Mouse (Mus musculus) CH12.LX (cell line): ENCODE measurements around the gene AU021092. TPM values are rescaled to one million over a fixed set of nuclear protein-coding genes. Genes with fewer than 3 reads are reported as not detected.
"Not testable (repeated sequence)": the region's sequence is repeated elsewhere in the genome, so short reads cannot be mapped to it uniquely, and the experiment has no call there.

ENCODE experiments used
- DNase-seq: peaks from one replicate; pipeline ENCODE4 v3.0.0-alpha.2; 2013; ENCODE audit errors: extremely low read depth
- H3K27ac ChIP-seq: 2 replicates; pipeline ENCODE4 v1.5.1; 2012; ENCODE audit warnings: low read depth, mild to moderate bottlenecking, control low read depth, moderate library complexity; ENCODE audit not compliant: insufficient read depth
- H3K27me3 ChIP-seq: replicated peaks from 2 replicates; pipeline ENCODE3; 2012; ENCODE audit warnings: inconsistent platforms
- H3K36me3 ChIP-seq, 2 experiments: replicated peaks in 1 of 2; 2 replicates each; pipeline versions ENCODE3 to v1.6.1; 2012; ENCODE audit warnings: inconsistent platforms in 1 of 2, low read length in 1 of 2, mild to moderate bottlenecking in 1 of 2, mixed read lengths in 1 of 2, moderate library complexity in 1 of 2; ENCODE audit not compliant: control insufficient read depth in 1 of 2, insufficient read depth in 1 of 2
- H3K4me1 ChIP-seq, 2 experiments: 2 replicates each; pipeline ENCODE4 v1.6.1; 2012; ENCODE audit warnings: inconsistent platforms in 1 of 2, moderate library complexity in 1 of 2; ENCODE audit not compliant: insufficient read depth in 2 of 2, control insufficient read depth in 1 of 2
- H3K4me2 ChIP-seq: 2 replicates; pipeline ENCODE4 v1.6.1; 2012; ENCODE audit warnings: low read depth, mild to moderate bottlenecking, control low read depth; ENCODE audit not compliant: poor library complexity, insufficient read depth, severe bottlenecking
- H3K4me3 ChIP-seq, 3 experiments: fragments of 150-350 bp in 1 of 3; sonication (generic) in 1 of 3; replicated peaks in 1 of 3; 2 replicates each; pipeline versions ENCODE3 to v1.5.1; 2011 to 2012; ENCODE audit warnings: low read depth in 2 of 3, low read length in 2 of 3, mild to moderate bottlenecking in 2 of 3, moderate library complexity in 2 of 3, control low read depth in 1 of 3, improper control_type of control experiment in 1 of 3, inconsistent platforms in 1 of 3, mixed read lengths in 1 of 3; ENCODE audit not compliant: poor library complexity in 1 of 3
- H3K79me2 ChIP-seq: replicated peaks from 2 replicates; pipeline ENCODE4 v1.6.1; 2012; ENCODE audit warnings: mild to moderate bottlenecking, moderate library complexity; ENCODE audit not compliant: control insufficient read depth, poor library complexity, insufficient read depth, severe bottlenecking; ENCODE audit errors: extremely low read depth
- H3K9ac ChIP-seq: 2 replicates; pipeline ENCODE4 v1.6.1; 2012; ENCODE audit warnings: low read depth, mild to moderate bottlenecking, control low read depth, moderate library complexity; ENCODE audit not compliant: insufficient read depth
- H3K9me3 ChIP-seq: replicated peaks from 2 replicates; pipeline ENCODE3; 2012; ENCODE audit warnings: low read length, inconsistent platforms, mixed read lengths
- BHLHE40 ChIP-seq: IDR thresholded peaks from 2 replicates; pipeline ENCODE4 v1.6.1; 2011; ENCODE audit warnings: mild to moderate bottlenecking, low read depth, low read length, improper control_type of control experiment
- CHD2 ChIP-seq: IDR thresholded peaks from 2 replicates; pipeline ENCODE4 v1.6.1; 2011; ENCODE audit warnings: low read length, improper control_type of control experiment
- CTCF ChIP-seq, 2 experiments: IDR thresholded peaks in 1 of 2; conservative IDR thresholded peaks in 1 of 2; 2 replicates each; pipeline ENCODE4 v1.5.1; 2011 to 2012; ENCODE audit warnings: low read depth in 2 of 2, low read length in 2 of 2, improper control_type of control experiment in 1 of 2, inconsistent platforms in 1 of 2, mild to moderate bottlenecking in 1 of 2, moderate library complexity in 1 of 2
- E2F4 ChIP-seq: IDR thresholded peaks from 2 replicates; pipeline ENCODE4 v1.6.1; 2011; ENCODE audit warnings: low read depth, low read length, improper control_type of control experiment; ENCODE audit not compliant: insufficient replicate concordance
- ELF1 ChIP-seq: IDR thresholded peaks from 2 replicates; pipeline ENCODE4 v1.6.1; 2014; ENCODE audit warnings: low read depth, mild to moderate bottlenecking, inconsistent platforms, low read length, improper control_type of control experiment
- EP300 ChIP-seq: IDR thresholded peaks from 2 replicates; pipeline ENCODE4 v1.6.1; 2011; ENCODE audit warnings: low read length, improper control_type of control experiment
- HCFC1 ChIP-seq: IDR thresholded peaks from 2 replicates; pipeline ENCODE4 v1.6.1; 2012; ENCODE audit warnings: low read depth, mild to moderate bottlenecking, inconsistent platforms, low read length, improper control_type of control experiment
- JUN ChIP-seq: IDR thresholded peaks from 2 replicates; pipeline ENCODE4 v1.6.1; 2011; ENCODE audit warnings: low read depth, mild to moderate bottlenecking, low read length, improper control_type of control experiment, moderate library complexity; ENCODE audit not compliant: insufficient read depth
- MAX ChIP-seq: IDR thresholded peaks from 2 replicates; pipeline ENCODE4 v1.6.1; 2011; ENCODE audit warnings: low read length, improper control_type of control experiment
- MXI1 ChIP-seq: IDR thresholded peaks from 2 replicates; pipeline ENCODE4 v1.6.1; 2011; ENCODE audit warnings: mild to moderate bottlenecking, low read depth, low read length, improper control_type of control experiment
- NELFE ChIP-seq: IDR thresholded peaks from 2 replicates; pipeline ENCODE4 v1.6.1; 2011; ENCODE audit warnings: low read depth, low read length, improper control_type of control experiment
- PAX5 ChIP-seq: IDR thresholded peaks from 2 replicates; pipeline ENCODE4 v1.6.1; 2012; ENCODE audit warnings: low read length, inconsistent platforms, mixed read lengths
- RAD21 ChIP-seq: IDR thresholded peaks from 2 replicates; pipeline ENCODE4 v1.6.1; 2011; ENCODE audit warnings: low read depth, mild to moderate bottlenecking, low read length, improper control_type of control experiment, moderate library complexity
- RCOR1 ChIP-seq: conservative IDR thresholded peaks from 2 replicates; pipeline ENCODE4 v1.6.1; 2012; ENCODE audit warnings: low read depth, mild to moderate bottlenecking, inconsistent platforms, low read length, improper control_type of control experiment
- SMC3 ChIP-seq: IDR thresholded peaks from 2 replicates; pipeline ENCODE4 v1.6.1; 2011; ENCODE audit warnings: low read depth, low read length, improper control_type of control experiment
- TBP ChIP-seq: conservative IDR thresholded peaks from 2 replicates; pipeline ENCODE4 v1.6.1; 2011; ENCODE audit warnings: low read depth, low read length, improper control_type of control experiment
- UBTF ChIP-seq: IDR thresholded peaks from 2 replicates; pipeline ENCODE4 v1.6.1; 2012; ENCODE audit warnings: low read depth, mild to moderate bottlenecking, inconsistent platforms, low read length, improper control_type of control experiment, moderate library complexity
- ZC3H11A ChIP-seq: IDR thresholded peaks from 2 replicates; pipeline ENCODE4 v1.6.1; 2012; ENCODE audit warnings: low read depth, mild to moderate bottlenecking, inconsistent platforms, low read length, improper control_type of control experiment
- dilution Hi-C: fragments of 300-500 bp; cut with MboI; formaldehyde crosslinking; loops from 2 replicates; pipeline ENCODE4 v1.14.3; 2020; ENCODE audit warnings: low sequenced_read_pairs; ENCODE audit not compliant: extremely low pct_unique_long_range_greater_than_20kb, extremely low pct_ligation_motif_present
- in situ Hi-C: fragments of 300-500 bp; cut with MboI; formaldehyde crosslinking; loops from 3 replicates; pipeline ENCODE4 v1.14.3; 2019; ENCODE audit warnings: low sequenced_read_pairs, low pct_ligation_motif_present, low pct_unique_long_range_greater_than_20kb, mixed read lengths
- polyA plus RNA-seq: library from polyadenylated mRNA; unstranded; fragments of >175 nt; gene quantifications from 2 replicates; pipeline ENCODE4 v1.2.1, GENCODE M21; 2012; ENCODE audit warnings: low read depth; ENCODE audit not compliant: insufficient read length
- total RNA-seq, 2 experiments: library from RNA; depleted of rRNA; stranded (reverse); fragments of 300-350 nt in 1 of 2; fragments of >200 nt in 1 of 2; gene quantifications; 2 replicates each; pipeline ENCODE4 v1.2.3; 2012 to 2014

The AU021092 gene
- total and polyA plus RNA-seq, 3 experiments: not detected

GRCm38 (mm10) chr16:5233418-5234313, 11.6 kb upstream of the AU021092 start, which contains the start of gene Alg1 (continued):
- peak; percentile 93 for TF ChIP-seq ELF1
- TF ChIP-seq MAX: peak; percentile 97
- no peak for TF ChIP-seq RAD21
- peak; percentile 81 for TF ChIP-seq HCFC1
- TF ChIP-seq RCOR1: no peak
- TF ChIP-seq ZC3H11A: no peak
- no peak for TF ChIP-seq PAX5
- TF ChIP-seq E2F4: no peak
- TF ChIP-seq NELFE: peak; percentile 99
- no peak for TF ChIP-seq CTCF (conservative IDR thresholded peaks at IDR 0.05 in 1 of 2, IDR thresholded peaks at IDR 0.05 in 1 of 2; ENCODE audit: low read depth in 2 of 2, low read length in 2 of 2)
- no peak for TF ChIP-seq EP300
- no peak for TF ChIP-seq JUN
- no peak for TF ChIP-seq UBTF
- no peak for TF ChIP-seq CHD2
- peak; percentile 99 for TF ChIP-seq BHLHE40
- TF ChIP-seq MXI1: peak; percentile 98

- dilution Hi-C loops: no loop called here
- Histone ChIP-seq H3K27me3 (peaks cover 4% of the 10 kb centered on the region), H3K27ac (no peak overlapping the region), H3K4me3 (peak overlapping the region in 2 of 3 experiments; percentile 44 to 84), H3K79me2 (peaks cover 15% of the 10 kb centered on the region; the same call in 1 of the 2 replicates), H3K4me1 (peaks cover 6 to 24% of the 10 kb centered on the region in 2 experiments; a peak in 3 of 4 replicates), H3K36me3 (peaks cover 9 to 27% of the 10 kb centered on the region in 2 experiments), H3K9me3 (peaks cover 11% of the 10 kb centered on the region), H3K9ac (no peak overlapping the region; the same call in 1 of the 2 replicates), H3K4me2 (peak overlapping the region; percentile 50)
- no peak for TF ChIP-seq TBP
- no peak for TF ChIP-seq SMC3
- TF ChIP-seq HCFC1: no peak
- TF ChIP-seq ZC3H11A: no peak
- no peak for DNase-seq
- in situ Hi-C loops: no loop called here
These were observed 10.9 kb upstream of the AU021092 start for GRCm38 (mm10) chr16:5232982-5233381.

DNA sequence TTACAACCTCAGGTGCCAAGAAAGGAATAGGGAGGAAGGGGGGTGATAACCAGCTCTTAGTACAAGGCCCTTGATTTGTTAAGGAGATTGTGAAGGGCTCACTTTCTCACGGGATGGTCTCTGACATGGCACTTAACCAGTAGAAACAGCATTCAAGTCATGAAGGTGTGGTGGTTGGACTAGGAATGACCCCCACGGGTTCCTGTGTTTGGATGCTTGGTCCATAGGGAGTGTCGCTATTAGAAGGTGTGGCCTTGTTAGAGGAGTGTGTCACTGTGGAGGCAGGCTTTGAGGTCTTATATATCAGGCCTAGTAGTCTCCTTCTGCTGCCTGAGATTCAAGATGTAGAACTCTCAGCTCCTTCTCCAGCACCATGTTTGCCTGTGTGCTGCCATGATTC, 6.0 kb upstream of the AU021092 start:
- H3K79me2 ChIP-seq, H3K27ac ChIP-seq, H3K9ac ChIP-seq, dilution Hi-C loops, H3K36me3 ChIP-seq, H3K4me3 ChIP-seq, H3K27me3 ChIP-seq, in situ Hi-C loops, DNase-seq, H3K4me1 ChIP-seq, H3K4me2 ChIP-seq: not testable (repeated sequence)
- peaks cover 11% of the 10 kb centered on the region for H3K9me3 ChIP-seq

DNA sequence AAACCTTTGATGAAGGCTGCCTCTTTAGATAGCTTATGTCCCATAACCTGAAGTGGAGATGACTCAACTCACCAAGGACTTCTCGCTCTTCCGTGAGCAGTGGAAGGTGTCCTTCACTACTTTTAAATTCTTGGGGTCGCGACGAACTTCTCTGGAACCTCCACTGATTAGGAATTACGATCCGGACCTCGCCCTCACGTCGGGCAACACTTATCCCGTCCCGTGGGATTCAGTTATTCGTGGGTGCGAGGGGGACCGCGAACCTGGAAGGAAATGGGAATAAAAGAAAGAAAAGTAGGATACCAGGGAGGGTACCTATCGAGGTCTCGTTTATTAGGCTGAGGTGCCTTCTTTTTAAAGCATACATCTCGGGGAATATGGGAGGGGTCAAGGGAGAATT, 5.4 kb upstream of the AU021092 start:
- H3K79me2 ChIP-seq, H3K27me3 ChIP-seq, in situ Hi-C loops, H3K27ac ChIP-seq, H3K36me3 ChIP-seq, H3K9ac ChIP-seq, H3K4me3 ChIP-seq, H3K4me1 ChIP-seq, dilution Hi-C loops, H3K4me2 ChIP-seq, DNase-seq: not testable (repeated sequence)
- peaks cover 11% of the 10 kb centered on the region for H3K9me3 ChIP-seq
